Mouse (Mus musculus) urinary bladder, adult 18-20 months (tissue): ENCODE measurements around the gene Cd200r4.

Experiments used
- DNase-seq, 2 experiments: peaks; one replicate each; pipeline ENCODE4 v3.0.0; 2022; ENCODE audit warnings: low spot score in 2 of 2, mixed read lengths in 2 of 2

The Cd200r4 gene

GRCm38 (mm10) chr16:44875178-44875577 lies 63.6 kb downstream of the Cd200r4 start:
- no peak for DNase-seq

DNA sequence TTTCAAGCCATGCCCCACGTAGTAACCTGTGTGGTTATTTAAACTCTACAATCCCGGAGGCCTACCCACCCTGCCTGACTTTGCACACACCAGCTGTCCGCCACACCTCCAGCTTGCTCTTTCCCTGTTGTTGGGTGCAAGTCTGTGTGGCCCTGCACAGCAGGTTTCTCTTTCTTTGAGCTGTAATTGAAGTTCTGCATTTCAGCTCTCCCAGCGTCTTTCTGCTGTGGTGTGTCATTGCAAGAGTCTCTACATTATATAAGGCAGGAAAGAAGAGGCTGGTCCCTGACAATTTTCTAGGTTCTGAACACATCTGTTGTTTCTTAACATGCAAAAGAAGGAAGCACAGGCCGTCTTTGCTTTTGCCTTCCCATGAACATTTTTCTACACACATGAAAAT lies 65.1 kb downstream of the Cd200r4 start:
- DNase-seq = no peak

GRCm38 (mm10) chr16:44877595-44877994 lies 66.1 kb downstream of the Cd200r4 start:
- no peak for DNase-seq
